Mouse (Mus musculus) stomach, postnatal 0 days (tissue): ENCODE results near the gene Nmt1.

Source experiments
- CTCF ChIP-seq: IDR thresholded peaks from 2 replicates; pipeline ENCODE4 v1.5.1; 2016; ENCODE audit warnings: antibody characterized with exemption, low read depth, mild to moderate bottlenecking, moderate library complexity
- EP300 ChIP-seq: optimal IDR thresholded peaks from 2 replicates; pipeline ENCODE3; 2016; ENCODE audit warnings: antibody characterized with exemption

DNA sequence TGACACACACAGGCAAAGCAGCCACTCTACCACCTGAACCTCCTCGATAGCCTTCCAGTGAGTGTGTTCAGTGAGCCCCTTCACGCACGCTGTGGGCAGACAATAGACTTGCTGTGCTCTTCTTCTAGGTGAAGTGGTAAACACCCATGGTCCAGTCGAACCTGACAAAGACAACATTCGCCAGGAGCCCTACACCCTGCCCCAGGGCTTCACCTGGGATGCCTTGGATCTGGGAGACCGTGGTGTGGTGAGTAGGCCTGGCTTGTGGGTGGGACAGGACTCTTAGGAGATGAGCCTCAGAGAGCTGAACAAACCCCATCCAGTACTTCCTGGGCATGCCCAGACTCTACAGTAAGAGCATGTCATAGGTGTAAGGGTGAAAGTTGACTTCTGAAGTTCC is 24.1 kb downstream of the Nmt1 start:
- no peak for TF ChIP-seq CTCF
- no peak for TF ChIP-seq EP300
